Mouse (Mus musculus) myocyte (in vitro differentiated cells): ENCODE data around the gene Ncam1.

ENCODE experiments used
- CEBPB ChIP-seq: IDR thresholded peaks from 2 replicates; pipeline ENCODE4 v1.6.1; 2011; ENCODE audit warnings: mild to moderate bottlenecking, moderate library complexity; ENCODE audit not compliant: poor library complexity, insufficient read depth, severe bottlenecking
- MAX ChIP-seq: IDR thresholded peaks from one replicate; pipeline ENCODE4 v1.6.1; 2011; ENCODE audit warnings: low read depth, mild to moderate bottlenecking, control low read depth
- MYOD1 ChIP-seq, 3 experiments: IDR thresholded peaks; one replicate each; pipeline ENCODE4 v1.6.1; 2011; ENCODE audit warnings: control low read depth in 2 of 3, low read depth in 2 of 3, mild to moderate bottlenecking in 2 of 3, moderate library complexity in 1 of 3; ENCODE audit not compliant: insufficient read length in 2 of 3, control insufficient read depth in 1 of 3
- MYOG ChIP-seq, 3 experiments: IDR thresholded peaks; one replicate each; pipeline ENCODE4 v1.6.1; 2011; ENCODE audit warnings: control low read depth in 2 of 3, low read depth in 2 of 3, mild to moderate bottlenecking in 2 of 3; ENCODE audit not compliant: insufficient read length in 2 of 3, control insufficient read depth in 1 of 3, insufficient read depth in 1 of 3
- POLR2A ChIP-seq: IDR thresholded peaks from one replicate; pipeline ENCODE4 v1.6.1; 2011; ENCODE audit warnings: low read depth, mild to moderate bottlenecking, control low read depth, moderate library complexity; ENCODE audit not compliant: insufficient read length
- POLR2AphosphoS2 ChIP-seq: IDR thresholded peaks from one replicate; pipeline ENCODE4 v1.6.1; 2011; ENCODE audit warnings: low read depth, control low read depth; ENCODE audit not compliant: insufficient read length
- TCF12 ChIP-seq: IDR thresholded peaks from one replicate; pipeline ENCODE4 v1.6.1; 2011; ENCODE audit warnings: mild to moderate bottlenecking, control low read depth; ENCODE audit not compliant: poor library complexity, insufficient read depth, severe bottlenecking
- USF1 ChIP-seq: IDR thresholded peaks from one replicate; pipeline ENCODE4 v1.6.1; 2011; ENCODE audit warnings: low read depth, mild to moderate bottlenecking, control low read depth, moderate library complexity

DNA sequence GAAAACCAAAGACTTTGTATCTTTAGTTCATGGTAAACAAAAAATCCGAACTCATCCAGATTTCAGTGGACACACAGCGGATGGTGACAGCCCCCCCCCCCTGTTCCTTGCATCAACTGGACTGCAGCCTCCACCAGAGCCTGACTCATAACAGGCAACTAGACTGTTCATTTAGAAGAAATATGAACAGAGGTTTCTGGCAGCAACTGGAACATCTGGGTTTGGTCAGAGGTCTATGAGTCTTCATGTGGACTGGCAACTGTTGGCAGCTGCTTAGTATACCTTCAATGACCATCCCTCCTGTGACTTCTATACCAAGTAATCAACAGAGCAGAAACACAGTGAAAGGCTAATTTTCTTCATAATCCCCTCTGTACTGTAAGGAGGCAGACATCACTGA is 154.4 kb downstream of the Ncam1 start:
- TF ChIP-seq POLR2A (no peak), POLR2AphosphoS2 (no peak), MYOD1 (IDR thresholded peaks at IDR 0.05; ENCODE audit: control insufficient read depth in 1 of 3, insufficient read length in 2 of 3, low read depth in 2 of 3) (no peak), CEBPB (no peak), USF1 (no peak), MYOG (IDR thresholded peaks at IDR 0.05; ENCODE audit: control insufficient read depth in 1 of 3, insufficient read depth in 1 of 3, insufficient read length in 2 of 3, low read depth in 2 of 3) (no peak), MAX (no peak), TCF12 (no peak)
